Mouse (Mus musculus): ENCODE measurements around the gene Rpap1. TPM values are rescaled to one million over a fixed set of nuclear protein-coding genes. Genes with fewer than 3 reads are reported as not detected.

The Rpap1 gene
- polyA plus RNA-seq, 1 experiment = 0.74 TPM

DNA sequence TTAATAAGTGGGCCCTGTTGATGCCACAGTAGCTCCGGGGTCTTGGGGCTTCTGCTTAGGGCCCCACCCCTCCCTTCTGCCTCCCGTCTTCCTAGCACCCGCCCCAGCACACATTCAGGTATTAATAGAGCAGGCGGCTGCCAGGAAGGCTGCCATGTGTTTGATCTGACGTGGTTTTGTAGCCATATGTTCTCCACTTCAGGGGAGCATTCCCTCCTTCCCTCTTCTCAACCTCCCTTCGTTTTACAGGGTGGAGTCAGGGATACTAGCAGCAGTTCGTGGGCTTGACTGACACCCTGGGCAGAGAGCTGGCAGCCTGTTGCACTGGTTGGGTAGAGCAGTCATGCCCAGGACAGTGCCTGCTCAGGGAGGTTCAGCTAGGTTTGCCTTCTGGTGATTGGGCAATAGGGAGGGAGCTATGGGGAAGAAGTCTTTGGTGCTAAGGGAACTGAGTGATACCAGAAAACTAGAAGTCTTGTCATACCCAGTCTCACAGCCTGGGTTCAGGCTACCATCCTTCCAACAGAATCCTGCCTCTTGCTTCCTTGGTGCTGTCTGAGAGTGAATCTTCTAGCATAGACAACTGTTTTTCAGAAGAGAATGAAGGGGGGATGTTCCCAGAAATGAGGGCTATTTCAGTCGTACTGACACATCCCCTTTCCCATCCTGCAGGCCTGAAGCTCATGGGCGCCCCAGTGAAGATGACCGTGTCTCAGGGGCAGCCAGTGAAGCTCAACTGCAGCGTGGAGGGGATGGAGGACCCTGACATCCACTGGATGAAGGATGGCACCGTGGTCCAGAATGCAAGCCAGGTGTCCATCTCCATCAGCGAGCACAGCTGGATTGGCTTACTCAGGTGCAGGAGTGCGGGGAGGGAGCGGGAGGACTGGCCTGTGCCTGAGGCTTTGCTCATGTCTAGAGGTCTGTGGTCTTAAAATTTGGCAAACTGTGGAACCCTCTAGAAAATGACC lies 13.8 kb upstream of the Rpap1 start:
- Histone ChIP-seq H3K4me3 (replicated peaks) (no peak overlapping the region), H3K27me3 (ENCODE audit: control insufficient read depth) (peaks cover 82% of the 10 kb centered on the region), H3K36me3 (ENCODE audit: control insufficient read depth) (no peaks in the 10 kb centered on the region), H3K9me3 (ENCODE audit: control insufficient read depth, low read length) (no peaks in the 10 kb centered on the region; the same call in 1 of the 2 replicates), H3K4me1 (ENCODE audit: control insufficient read depth) (peaks cover 8% of the 10 kb centered on the region)
- TF ChIP-seq TAL1 (IDR thresholded peaks at IDR 0.05; ENCODE audit: low read length) (no peak), GATA1 (IDR thresholded peaks at IDR 0.05; ENCODE audit: low read length) (no peak)

DNA sequence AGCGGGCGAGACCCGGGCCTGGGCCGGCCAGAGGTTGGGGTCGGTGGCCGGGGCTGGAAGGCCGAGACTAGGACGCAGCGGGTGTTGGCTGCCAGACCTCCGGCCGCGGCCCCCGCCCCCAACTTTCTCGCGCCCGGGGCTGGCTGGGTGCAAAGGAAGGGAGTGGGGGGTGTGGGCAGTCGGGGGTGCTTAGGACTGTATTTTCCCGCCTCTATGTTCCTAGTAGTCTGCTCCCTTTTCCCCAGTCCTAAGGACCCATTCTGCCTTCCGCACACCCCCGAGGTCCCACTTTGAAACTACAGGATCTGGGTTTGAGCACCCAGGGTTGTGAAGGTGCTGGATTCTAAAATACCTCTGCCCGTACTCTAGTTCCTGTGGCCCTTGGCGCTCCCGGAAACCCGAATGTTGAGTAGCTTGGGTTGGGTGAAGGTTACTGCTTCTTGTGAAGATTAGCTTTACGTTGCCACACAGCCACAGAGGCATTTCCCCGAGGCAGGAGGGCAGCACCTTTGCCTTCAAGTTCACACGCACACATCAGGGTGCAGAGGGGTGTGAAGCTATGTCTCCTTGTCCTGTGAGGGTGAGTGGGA lies 12.7 kb upstream of the Rpap1 start:
- Histone ChIP-seq H3K36me3 (ENCODE audit: control insufficient read depth) (no peaks in the 10 kb centered on the region), H3K27me3 (ENCODE audit: control insufficient read depth) (peaks cover 86% of the 10 kb centered on the region), H3K4me3 (replicated peaks) (peak overlapping the region; percentile 51), H3K4me1 (ENCODE audit: control insufficient read depth) (peaks cover 8% of the 10 kb centered on the region), H3K9me3 (ENCODE audit: control insufficient read depth, low read length) (no peaks in the 10 kb centered on the region; the same call in 1 of the 2 replicates)
- no peak for TF ChIP-seq GATA1 (IDR thresholded peaks at IDR 0.05; ENCODE audit: low read length)
- TF ChIP-seq TAL1 (IDR thresholded peaks at IDR 0.05; ENCODE audit: low read length) = no peak

- H3K9me3 ChIP-seq (ENCODE audit: control insufficient read depth, low read length) = no peaks in the 10 kb centered on the region; the same call in 1 of the 2 replicates
- no peak for TF ChIP-seq GATA1 (IDR thresholded peaks at IDR 0.05; ENCODE audit: low read length)
- TF ChIP-seq TAL1 (IDR thresholded peaks at IDR 0.05; ENCODE audit: low read length) = no peak
- H3K36me3 ChIP-seq (ENCODE audit: control insufficient read depth) = no peaks in the 10 kb centered on the region
- H3K27me3 ChIP-seq (ENCODE audit: control insufficient read depth) = peaks cover 90% of the 10 kb centered on the region
- peaks cover 8% of the 10 kb centered on the region for H3K4me1 ChIP-seq (ENCODE audit: control insufficient read depth)
- H3K4me3 ChIP-seq (replicated peaks) = peak overlapping the region; percentile 51
Observed at GRCm38 (mm10) chr2:119799181-119799960, 12.0 kb upstream of the Rpap1 start.

GRCm38 (mm10) chr2:119798246-119798927 lies 11.1 kb upstream of the Rpap1 start:
- Histone ChIP-seq H3K4me3 (replicated peaks) (no peak overlapping the region), H3K4me1 (ENCODE audit: control insufficient read depth) (peaks cover 8% of the 10 kb centered on the region), H3K27me3 (ENCODE audit: control insufficient read depth) (peaks cover 83% of the 10 kb centered on the region), H3K9me3 (ENCODE audit: control insufficient read depth, low read length) (no peaks in the 10 kb centered on the region; the same call in 1 of the 2 replicates), H3K36me3 (ENCODE audit: control insufficient read depth) (no peaks in the 10 kb centered on the region)
- no peak for TF ChIP-seq GATA1 (IDR thresholded peaks at IDR 0.05; ENCODE audit: low read length)
- no peak for TF ChIP-seq TAL1 (IDR thresholded peaks at IDR 0.05; ENCODE audit: low read length)

DNA sequence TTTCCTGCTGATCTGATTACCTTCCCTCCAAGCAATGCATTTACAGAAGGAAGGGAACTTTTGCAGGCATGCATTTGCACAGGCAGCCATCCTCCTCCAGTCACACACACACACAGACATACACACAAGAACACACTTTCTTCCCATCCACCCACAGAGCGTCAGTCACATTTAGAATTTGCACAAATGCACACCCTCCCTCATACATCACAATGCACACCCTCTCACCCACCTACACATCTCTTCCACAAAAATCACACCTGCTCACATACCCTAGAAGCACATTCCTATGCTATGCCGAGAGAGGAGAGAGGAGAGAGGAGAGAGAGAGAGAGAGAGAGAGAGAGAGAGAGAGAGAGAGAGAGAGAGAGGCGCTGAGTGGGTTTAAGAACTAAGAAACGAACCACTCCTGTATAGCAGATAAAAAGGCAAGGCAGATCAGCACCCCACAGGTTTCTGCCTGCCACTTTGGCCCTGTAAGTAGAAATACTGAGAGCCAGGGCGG lies 10.0 kb upstream of the Rpap1 start, which contains the start of gene Tyro3:
TSS of gene Tyro3 (plus strand) at position 455 of the 505 bp plus-strand sequence.
- no peak for TF ChIP-seq TAL1 (IDR thresholded peaks at IDR 0.05; ENCODE audit: low read length)
- no peak for TF ChIP-seq GATA1 (IDR thresholded peaks at IDR 0.05; ENCODE audit: low read length)

DNA sequence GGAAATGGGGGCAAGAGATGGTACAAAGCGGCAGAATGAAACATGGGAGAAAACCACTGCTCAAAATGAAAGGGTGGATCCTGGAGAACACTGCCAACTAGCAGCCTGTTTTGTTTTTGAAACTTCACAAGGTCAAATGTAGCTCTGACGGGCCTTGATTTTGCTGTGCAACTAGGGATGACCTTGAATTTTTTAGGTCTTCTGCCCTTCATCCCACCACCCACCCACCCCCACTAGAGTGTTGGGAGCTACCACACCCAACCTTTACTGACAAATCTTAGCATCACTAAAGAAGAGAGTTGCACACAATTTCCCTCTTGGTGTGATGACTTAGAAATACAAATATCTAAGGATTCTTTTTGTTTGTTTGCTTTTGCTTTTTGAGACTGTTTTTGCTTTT lies 2.7 kb upstream of the Rpap1 start:
- Histone ChIP-seq H3K36me3 (ENCODE audit: control insufficient read depth) (no peaks in the 10 kb centered on the region), H3K9me3 (ENCODE audit: control insufficient read depth, low read length) (no peaks in the 10 kb centered on the region), H3K4me1 (ENCODE audit: control insufficient read depth) (peaks cover 20% of the 10 kb centered on the region), H3K27me3 (ENCODE audit: control insufficient read depth) (peaks cover 20% of the 10 kb centered on the region), H3K4me3 (replicated peaks) (no peak overlapping the region)
- TF ChIP-seq GATA1 (IDR thresholded peaks at IDR 0.05; ENCODE audit: low read length) (no peak), TAL1 (IDR thresholded peaks at IDR 0.05; ENCODE audit: low read length) (no peak)

More for the DNA sequence above, 10.0 kb upstream of the Rpap1 start, which contains the start of gene Tyro3:
- Histone ChIP-seq H3K9me3 (ENCODE audit: control insufficient read depth, low read length) (no peaks in the 10 kb centered on the region; the same call in 1 of the 2 replicates), H3K4me3 (replicated peaks) (no peak within 1 kb of the TSS), H3K4me1 (ENCODE audit: control insufficient read depth) (peaks cover 8% of the 10 kb centered on the region), H3K36me3 (ENCODE audit: control insufficient read depth) (no peaks in the 10 kb centered on the region), H3K27me3 (ENCODE audit: control insufficient read depth) (peaks cover 78% of the 10 kb centered on the region)

DNA sequence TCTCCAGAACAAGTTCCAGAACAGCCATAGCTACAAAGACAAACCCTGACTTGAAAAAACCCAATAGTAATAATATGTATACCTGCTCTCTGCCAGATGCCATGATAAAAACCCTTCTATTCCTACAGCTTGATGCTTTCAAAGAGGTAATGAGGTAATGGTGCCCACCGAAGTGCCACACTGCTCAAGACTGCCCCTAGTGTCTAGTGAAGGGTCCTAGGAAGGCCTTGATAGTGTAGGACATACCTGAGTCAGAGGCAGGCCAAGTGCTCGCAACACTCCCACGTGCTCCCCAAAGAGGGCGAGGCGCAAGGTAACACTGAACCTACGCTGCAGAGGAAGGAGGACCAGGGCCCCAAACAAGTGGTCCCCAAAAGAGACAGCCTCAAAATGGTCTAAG lies 20.1 kb downstream of the Rpap1 start:
- H3K4me1 ChIP-seq (ENCODE audit: control insufficient read depth) = no peaks in the 10 kb centered on the region
- H3K36me3 ChIP-seq (ENCODE audit: control insufficient read depth) = peaks cover 61% of the 10 kb centered on the region
- H3K27me3 ChIP-seq (ENCODE audit: control insufficient read depth) = peaks cover 2% of the 10 kb centered on the region
- TF ChIP-seq TAL1 (IDR thresholded peaks at IDR 0.05; ENCODE audit: low read length) (no peak), GATA1 (IDR thresholded peaks at IDR 0.05; ENCODE audit: low read length) (no peak)
- no peaks in the 10 kb centered on the region for H3K9me3 ChIP-seq (ENCODE audit: control insufficient read depth, low read length)
- H3K4me3 ChIP-seq (replicated peaks) = no peak overlapping the region

DNA sequence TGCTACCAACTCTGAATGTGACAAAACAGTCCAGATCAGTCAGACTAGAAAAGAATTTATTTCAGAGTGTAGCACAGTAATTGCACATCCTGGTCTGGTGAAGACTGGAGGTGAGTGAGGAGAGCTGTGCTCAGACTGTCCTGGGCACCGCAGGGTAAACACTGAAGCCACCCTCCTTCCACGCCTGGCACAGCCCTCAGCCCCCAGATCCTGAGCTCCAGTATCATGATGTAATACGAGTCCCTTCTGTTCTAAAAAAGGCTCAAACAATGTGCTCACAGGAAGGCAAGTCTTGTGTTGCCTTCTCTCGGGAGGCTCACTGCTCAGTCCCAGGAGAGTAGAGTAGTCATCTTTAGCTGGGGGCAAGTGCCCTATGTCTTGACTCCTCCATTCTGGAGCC lies 23.4 kb downstream of the Rpap1 start:
- no peaks in the 10 kb centered on the region; the same call in 1 of the 2 replicates for H3K4me1 ChIP-seq (ENCODE audit: control insufficient read depth)
- no peak for TF ChIP-seq TAL1 (IDR thresholded peaks at IDR 0.05; ENCODE audit: low read length)
- no peak for TF ChIP-seq GATA1 (IDR thresholded peaks at IDR 0.05; ENCODE audit: low read length)
- H3K9me3 ChIP-seq (ENCODE audit: control insufficient read depth, low read length) = peaks cover 4% of the 10 kb centered on the region; the same call in 1 of the 2 replicates
- H3K27me3 ChIP-seq (ENCODE audit: control insufficient read depth) = peaks cover 35% of the 10 kb centered on the region
- peaks cover 28% of the 10 kb centered on the region for H3K36me3 ChIP-seq (ENCODE audit: control insufficient read depth)
- H3K4me3 ChIP-seq (replicated peaks) = no peak overlapping the region
